Mouse (Mus musculus): ENCODE data around the gene Cluh.

The Cluh gene

DNA sequence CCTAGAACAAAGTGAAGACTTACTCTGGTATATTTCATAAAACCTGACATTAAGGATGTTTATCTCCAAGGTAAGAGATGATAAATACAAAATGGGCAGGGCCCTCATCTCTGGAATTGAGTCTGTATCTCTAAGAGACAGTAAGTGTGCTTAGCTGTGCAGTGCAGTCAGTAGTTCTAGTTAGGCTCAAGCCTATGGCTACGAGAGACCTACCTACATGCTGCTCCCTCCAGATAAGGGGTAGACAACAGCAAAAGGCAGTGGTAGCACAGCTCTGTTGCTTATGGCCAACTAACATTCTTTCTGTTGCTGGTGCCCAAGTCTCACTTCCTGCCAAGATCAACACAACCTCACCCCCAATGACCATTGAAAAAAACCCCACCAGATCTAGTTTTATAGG lies 24.3 kb downstream of the Cluh start:
- DNase-seq (ENCODE audit: low read depth, low spot score): no peak

DNA sequence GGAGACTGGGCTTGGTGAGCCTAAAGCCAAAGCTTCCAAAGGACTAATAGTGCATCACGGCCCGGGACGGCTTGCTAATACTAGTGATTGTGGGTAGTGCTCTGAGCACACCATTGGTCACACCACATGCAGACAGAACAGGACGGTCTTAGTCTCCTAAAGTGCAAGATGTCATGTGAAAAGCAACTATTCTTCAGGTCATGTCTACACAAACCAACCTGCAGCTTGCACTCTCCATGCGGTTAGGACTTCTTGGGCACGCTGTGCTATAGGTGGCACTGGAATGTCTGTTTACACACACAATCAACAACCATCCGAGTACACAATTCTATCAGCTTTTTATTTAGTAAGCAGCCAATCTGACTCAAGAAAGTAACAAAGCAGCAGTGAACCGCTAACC lies 25.4 kb downstream of the Cluh start:
- no peak for DNase-seq (ENCODE audit: low read depth, low spot score)

DNA sequence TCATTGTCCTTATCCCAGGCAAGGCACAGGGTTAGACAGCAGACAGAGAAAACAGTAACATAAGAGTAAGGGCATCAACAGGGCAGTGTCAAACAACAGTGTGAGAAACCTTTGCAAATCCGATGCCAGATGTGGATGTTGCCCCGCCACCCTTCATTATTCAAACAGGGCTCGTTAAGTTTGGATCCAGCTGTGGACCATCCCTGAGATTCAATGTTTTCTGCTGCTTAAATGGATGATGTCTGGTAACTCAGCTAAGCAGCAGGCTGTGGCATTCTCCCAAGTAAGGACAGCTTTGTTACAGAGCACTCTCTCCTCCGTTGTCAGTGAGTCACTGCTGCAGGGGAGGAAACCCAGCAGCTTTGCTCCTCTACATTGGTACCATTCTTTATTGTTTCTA lies 25.9 kb downstream of the Cluh start:
- peak; percentile 54 for DNase-seq (ENCODE audit: low read depth, low spot score)

DNA sequence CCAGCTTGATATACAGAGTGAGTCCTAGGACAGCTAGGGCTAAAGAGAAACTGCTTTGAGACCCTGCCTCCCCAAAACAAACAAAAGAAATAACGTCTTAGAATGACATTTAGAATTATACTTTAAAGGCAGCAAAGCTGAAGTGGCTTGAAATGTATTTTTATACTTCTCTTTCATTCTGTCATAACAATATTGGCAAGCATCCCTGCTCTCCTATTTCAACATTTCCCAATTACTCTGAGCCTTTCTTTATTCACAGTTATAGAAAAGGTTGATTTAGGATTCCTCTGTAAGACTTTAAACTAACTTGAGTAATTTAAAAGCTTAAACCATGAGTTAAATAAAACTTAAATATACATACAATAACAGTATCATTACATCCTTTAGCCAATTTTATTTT lies 42.9 kb downstream of the Cluh start:
- DNase-seq (ENCODE audit: low read depth, low spot score): no peak

DNA sequence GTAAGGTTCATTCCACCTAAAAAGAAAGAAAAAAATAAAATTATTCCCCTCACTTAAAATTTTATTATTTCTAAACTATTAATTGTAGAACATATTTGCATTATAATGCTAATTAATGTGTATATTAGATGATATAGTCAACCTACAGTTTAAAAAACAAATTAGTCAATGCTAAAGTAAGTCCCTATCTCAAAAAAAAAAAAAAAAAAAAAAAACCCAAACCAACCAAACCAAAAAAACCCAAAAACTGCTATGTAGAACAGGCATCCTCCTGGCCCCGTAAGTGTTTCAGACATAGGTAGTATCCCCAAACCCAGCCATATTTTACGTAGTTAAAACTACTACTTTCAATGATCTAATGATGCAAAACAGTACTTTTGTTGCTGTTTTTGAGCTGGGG lies 50.2 kb downstream of the Cluh start:
- DNase-seq (ENCODE audit: low read depth, low spot score): no peak

DNA sequence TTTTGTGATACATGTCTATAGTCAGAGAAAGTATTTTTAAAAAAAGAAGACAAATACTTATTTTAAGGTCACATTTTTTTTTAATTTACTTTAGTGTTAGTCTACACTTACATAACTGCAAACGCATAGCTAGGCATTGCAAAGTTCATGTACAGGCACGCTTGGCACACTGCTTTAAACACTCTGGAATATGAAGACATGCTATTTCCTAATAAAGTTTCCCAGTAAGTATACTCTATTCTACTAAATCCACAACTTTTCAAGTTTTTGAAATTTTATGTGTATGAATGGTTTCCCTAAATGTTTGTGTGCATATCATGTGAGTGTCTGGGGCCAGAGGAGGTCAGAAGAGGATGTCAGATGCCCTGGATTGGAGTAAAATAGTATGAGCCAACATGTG lies 54.8 kb downstream of the Cluh start:
- DNase-seq (ENCODE audit: low read depth, low spot score): no peak

DNA sequence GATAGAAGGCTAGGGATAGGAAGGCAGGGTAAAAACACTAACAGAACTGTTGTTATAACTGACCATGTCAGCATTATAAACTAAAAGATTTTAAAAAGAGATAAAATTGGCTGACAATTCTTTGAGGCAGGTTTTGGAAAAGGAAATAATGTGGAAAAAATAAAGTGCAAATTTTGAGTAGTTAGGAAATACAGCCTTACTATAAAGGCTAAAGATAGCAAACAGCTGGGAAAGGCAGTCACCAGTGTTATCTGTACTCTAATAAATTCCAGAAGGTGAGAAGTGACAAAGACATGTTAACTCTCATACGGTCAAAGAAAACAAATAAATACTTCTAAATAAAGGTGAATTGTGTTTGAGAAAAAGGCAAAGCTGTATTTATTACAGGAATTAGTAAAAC lies 59.5 kb downstream of the Cluh start:
- no peak for DNase-seq (ENCODE audit: low read depth, low spot score)

DNA sequence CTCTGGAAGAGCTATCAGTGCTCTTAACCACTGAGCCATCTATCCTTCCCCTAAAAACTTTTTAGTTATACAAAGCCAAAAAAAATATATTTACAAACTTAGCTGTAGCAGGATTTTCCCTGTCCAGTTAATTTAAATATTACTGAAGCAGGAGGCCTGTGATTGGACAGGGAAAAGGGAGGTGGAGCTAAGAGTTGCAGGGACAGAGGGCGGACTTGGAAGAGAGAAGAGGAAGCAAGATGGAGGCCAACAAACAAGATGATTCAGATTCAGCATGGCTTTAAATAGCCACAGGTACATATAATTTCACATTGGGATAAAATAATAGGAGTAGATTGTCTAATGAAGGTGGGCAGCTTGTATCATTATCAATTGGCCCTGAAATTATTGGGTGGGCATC lies 61.4 kb downstream of the Cluh start:
- DNase-seq (ENCODE audit: low read depth, low spot score): peak; percentile 23

DNA sequence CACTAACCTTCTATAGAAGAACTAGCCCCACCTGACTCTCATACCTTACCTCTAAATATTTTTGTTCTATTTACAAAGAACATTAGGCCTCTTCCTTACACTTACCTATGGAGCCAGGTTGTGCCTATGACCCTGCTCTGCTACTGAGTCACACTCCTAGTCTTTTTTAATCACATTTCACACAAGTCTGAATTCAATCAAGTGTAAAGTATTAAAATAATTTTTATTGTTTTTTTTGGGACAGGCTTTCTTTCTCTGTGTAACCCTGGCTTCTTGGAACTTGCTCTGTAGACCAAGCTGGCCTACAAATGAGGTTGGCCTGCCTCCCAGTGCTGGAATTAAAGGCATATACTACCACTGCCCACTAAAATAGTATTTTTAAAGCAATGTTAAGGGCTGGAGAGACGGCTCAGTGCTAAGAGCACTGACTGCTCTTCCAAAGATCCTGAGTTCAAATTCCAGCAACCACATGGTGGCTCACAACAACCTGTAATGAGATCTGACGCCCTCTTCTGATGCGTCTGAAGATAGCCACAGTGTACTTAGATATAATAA lies 66.8 kb downstream of the Cluh start:
- DNase-seq (ENCODE audit: low read depth, low spot score): no peak
